Mouse (Mus musculus) heart, embryonic 11.5 days (tissue): Measurements from ENCODE around the gene Rif1. TPM values are rescaled to one million over a fixed set of nuclear protein-coding genes. Genes with fewer than 3 reads are reported as not detected.

Experiments used
- ATAC-seq: fragments of 200-750 bp; cut with Nextera tagmentation; replicated peaks from 2 replicates; pipeline ENCODE4 v1.8.0; 2017; ENCODE audit warnings: moderate library complexity; ENCODE audit not compliant: insufficient number of reproducible peaks, low FRiP score, low TSS enrichment
- H3K27ac ChIP-seq: fragments of 300-500 bp; sonication (generic); 2 replicates; pipeline ENCODE4 v1.5.1; 2014; ENCODE audit warnings: mild to moderate bottlenecking, low read depth, low read length
- H3K27me3 ChIP-seq: fragments of 300-500 bp; sonication (generic); 2 replicates; pipeline ENCODE4 v1.6.1; 2014; ENCODE audit warnings: mild to moderate bottlenecking, low read length, mixed read lengths; ENCODE audit not compliant: control insufficient read depth, insufficient read depth
- H3K36me3 ChIP-seq: fragments of 300-500 bp; sonication (generic); 2 replicates; pipeline ENCODE4 v1.6.1; 2014; ENCODE audit warnings: mild to moderate bottlenecking, low read length, moderate library complexity, mixed read lengths; ENCODE audit not compliant: control insufficient read depth, insufficient read depth
- H3K4me1 ChIP-seq: fragments of 300-500 bp; sonication (generic); 2 replicates; pipeline ENCODE4 v1.6.1; 2014; ENCODE audit warnings: low read length; ENCODE audit not compliant: control insufficient read depth, insufficient read depth
- H3K4me2 ChIP-seq: fragments of 300-500 bp; sonication (generic); 2 replicates; pipeline ENCODE4 v1.6.1; 2014; ENCODE audit warnings: mild to moderate bottlenecking, moderate library complexity
- H3K4me3 ChIP-seq: fragments of 300-500 bp; sonication (generic); 2 replicates; pipeline ENCODE4 v1.5.1; 2014; ENCODE audit warnings: low read depth, low read length
- H3K9ac ChIP-seq: fragments of 300-500 bp; sonication (generic); 2 replicates; pipeline ENCODE4 v1.6.1; 2014; ENCODE audit warnings: mild to moderate bottlenecking, low read depth, low read length, moderate library complexity
- H3K9me3 ChIP-seq: fragments of 300-500 bp; sonication (generic); replicated peaks from 2 replicates; pipeline ENCODE4 v1.6.1; 2016; ENCODE audit warnings: low read length; ENCODE audit not compliant: control insufficient read depth
- WGBS: fragments of 180-500 bp; shearing (Covaris S2); extraction: QIAGEN DNeasy Blood & Tissue Kit; methylation state at CpG from one replicate; pipeline ENCODE4 v1.1.7; 2014; ENCODE audit not compliant: insufficient replicate concordance; 5-methylcytosine and 5-hydroxymethylcytosine counted together
- polyA plus RNA-seq: library from polyadenylated mRNA; unstranded; fragments of >200 nt; fragmentation: Nextera tagmentation; extraction: Ambion mirVana; gene quantifications from 2 replicates; pipeline ENCODE4 v1.2.1, GENCODE M21; 2014

Rif1 gene
- 27.9 and 29.8 TPM in 2 replicates for polyA plus RNA-seq

GRCm38 (mm10) chr2:52072491-52073140, at the start of gene Rif1:
Gene Rif1, plus strand, starts transcription at chr2:52072832.
- Histone ChIP-seq H3K4me1 (0 out of 2 replicates have a peak, but pooled peaks cover 7% of the 10 kb centered on the region), H3K9me3 (no peaks in the 10 kb centered on the region), H3K4me3 (peak within 1 kb of the TSS; percentile 93), H3K27me3 (no peaks in the 10 kb centered on the region), H3K4me2 (peak within 1 kb of the TSS; percentile 72), H3K36me3 (peaks cover 13% of the 10 kb centered on the region), H3K27ac (peak within 1 kb of the TSS; percentile 63), H3K9ac (peak within 1 kb of the TSS; percentile 90)
- under 1% methylated on average over 65 of the region's 72 CpGs for WGBS
- ATAC-seq: peak; percentile 96

- 69% methylated on average over 4 of the region's 4 CpGs for WGBS
- no peak overlapping the region for H3K9ac ChIP-seq
- no peak overlapping the region for H3K4me3 ChIP-seq
- no peaks in the 10 kb centered on the region for H3K4me1 ChIP-seq
- no peaks in the 10 kb centered on the region for H3K27me3 ChIP-seq
- no peak overlapping the region for H3K4me2 ChIP-seq
- no peaks in the 10 kb centered on the region for H3K9me3 ChIP-seq
- no peaks in the 10 kb centered on the region for H3K36me3 ChIP-seq
- ATAC-seq: no peak
- H3K27ac ChIP-seq: no peak overlapping the region
Observed at GRCm38 (mm10) chr2:52027061-52027460, 45.6 kb upstream of the Rif1 start.

- Histone ChIP-seq H3K27ac (no peak overlapping the region), H3K4me2 (no peak overlapping the region), H3K4me1 (no peaks in the 10 kb centered on the region), H3K9ac (no peak overlapping the region), H3K4me3 (no peak overlapping the region), H3K9me3 (no peaks in the 10 kb centered on the region), H3K36me3 (no peaks in the 10 kb centered on the region), H3K27me3 (no peaks in the 10 kb centered on the region)
- 84% methylated on average over 3 of the region's 3 CpGs for WGBS
- ATAC-seq: no peak
Observed at GRCm38 (mm10) chr2:52029426-52029825, 43.2 kb upstream of the Rif1 start.

GRCm38 (mm10) chr2:52031491-52031890, 41.1 kb upstream of the Rif1 start:
- no peak for ATAC-seq
- no peaks in the 10 kb centered on the region for H3K27me3 ChIP-seq
- H3K4me2 ChIP-seq: no peak overlapping the region
- no peak overlapping the region for H3K9ac ChIP-seq
- H3K4me3 ChIP-seq: no peak overlapping the region
- no peaks in the 10 kb centered on the region for H3K9me3 ChIP-seq
- H3K27ac ChIP-seq: no peak overlapping the region
- H3K36me3 ChIP-seq: no peaks in the 10 kb centered on the region
- H3K4me1 ChIP-seq: no peaks in the 10 kb centered on the region
- 77% methylated on average over 4 of the region's 4 CpGs for WGBS

GRCm38 (mm10) chr2:52034601-52035000, 38.0 kb upstream of the Rif1 start:
- WGBS: 86% methylated on average over 4 of the region's 4 CpGs
- Histone ChIP-seq H3K4me3 (no peak overlapping the region), H3K9ac (no peak overlapping the region), H3K4me2 (no peak overlapping the region), H3K27ac (no peak overlapping the region), H3K4me1 (no peaks in the 10 kb centered on the region), H3K9me3 (no peaks in the 10 kb centered on the region), H3K27me3 (peaks cover 2% of the 10 kb centered on the region; the same call in 1 of the 2 replicates), H3K36me3 (no peaks in the 10 kb centered on the region)
- no peak for ATAC-seq

GRCm38 (mm10) chr2:52035144-52035543, 37.5 kb upstream of the Rif1 start:
- Histone ChIP-seq H3K9me3 (no peaks in the 10 kb centered on the region), H3K27ac (no peak overlapping the region), H3K4me1 (no peaks in the 10 kb centered on the region), H3K27me3 (peaks cover 2% of the 10 kb centered on the region; the same call in 1 of the 2 replicates), H3K4me2 (no peak overlapping the region), H3K9ac (no peak overlapping the region), H3K36me3 (no peaks in the 10 kb centered on the region), H3K4me3 (no peak overlapping the region)
- ATAC-seq: no peak
- WGBS: 70% methylated on average over 4 of the region's 4 CpGs

- WGBS: 43% methylated on average over 9 of the region's 11 CpGs
- H3K9me3 ChIP-seq: no peaks in the 10 kb centered on the region
- H3K9ac ChIP-seq: no peak overlapping the region
- ATAC-seq: no peak
- no peak overlapping the region for H3K4me3 ChIP-seq
- H3K27me3 ChIP-seq: peaks cover 2% of the 10 kb centered on the region; the same call in 1 of the 2 replicates
- H3K4me2 ChIP-seq: peak overlapping the region; percentile 63
- H3K4me1 ChIP-seq: no peaks in the 10 kb centered on the region
- no peak overlapping the region for H3K27ac ChIP-seq
- H3K36me3 ChIP-seq: no peaks in the 10 kb centered on the region
Observed at GRCm38 (mm10) chr2:52036929-52037595, 35.6 kb upstream of the Rif1 start.

- H3K9ac ChIP-seq: peak within 1 kb of the TSS; percentile 59; the same call in 1 of the 2 replicates
- 1% methylated on average over 17 of the region's 17 CpGs for WGBS
- H3K4me2 ChIP-seq: peak within 1 kb of the TSS; percentile 63
- no peaks in the 10 kb centered on the region for H3K4me1 ChIP-seq
- peak within 1 kb of the TSS; percentile 45 for H3K4me3 ChIP-seq
- no peaks in the 10 kb centered on the region for H3K9me3 ChIP-seq
- H3K27me3 ChIP-seq: peaks cover 2% of the 10 kb centered on the region; the same call in 1 of the 2 replicates
- ATAC-seq: no peak
- no peaks in the 10 kb centered on the region for H3K36me3 ChIP-seq
- no peak within 1 kb of the TSS for H3K27ac ChIP-seq
Observed at GRCm38 (mm10) chr2:52037882-52038281, 34.8 kb upstream of the Rif1 start, which contains the start of gene Tnfaip6. Gene Tnfaip6, plus strand, starts transcription at chr2:52038009.
